Mouse (Mus musculus) frontal cortex, adult (tissue): Measurements from ENCODE around the gene Usp5.

Experiments used
- ATAC-seq: cut with Nextera tagmentation; 2 replicates; pipeline ENCODE4 v1.9.2; 2017; ENCODE audit warnings: mild to moderate bottlenecking, moderate library complexity, mixed read lengths; ENCODE audit not compliant: low TSS enrichment

Usp5 gene

DNA sequence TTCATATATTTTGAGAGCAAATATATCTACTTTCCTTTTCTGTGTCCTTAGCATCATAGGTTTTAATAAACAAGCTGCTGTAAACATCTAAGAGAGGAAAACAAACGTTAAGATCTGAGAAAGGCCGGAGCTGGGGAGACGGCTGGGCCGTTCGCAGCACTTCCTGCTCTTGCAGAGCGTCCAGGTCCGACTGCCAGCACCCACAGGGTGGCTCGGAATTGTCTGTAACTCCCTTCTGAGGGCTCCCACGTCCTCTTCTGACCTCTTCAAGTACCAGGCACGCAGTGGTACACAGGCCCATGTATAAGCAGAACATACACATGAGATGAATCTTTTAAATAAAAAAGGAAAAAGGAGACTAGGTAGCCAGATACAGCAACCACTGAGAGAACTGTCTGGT, 41.6 kb downstream of the Usp5 start:
- no peak for ATAC-seq

- ATAC-seq, result peak; percentile 80
Observed at GRCm38 (mm10) chr6:124786756-124787420, 42.4 kb downstream of the Usp5 start.

DNA sequence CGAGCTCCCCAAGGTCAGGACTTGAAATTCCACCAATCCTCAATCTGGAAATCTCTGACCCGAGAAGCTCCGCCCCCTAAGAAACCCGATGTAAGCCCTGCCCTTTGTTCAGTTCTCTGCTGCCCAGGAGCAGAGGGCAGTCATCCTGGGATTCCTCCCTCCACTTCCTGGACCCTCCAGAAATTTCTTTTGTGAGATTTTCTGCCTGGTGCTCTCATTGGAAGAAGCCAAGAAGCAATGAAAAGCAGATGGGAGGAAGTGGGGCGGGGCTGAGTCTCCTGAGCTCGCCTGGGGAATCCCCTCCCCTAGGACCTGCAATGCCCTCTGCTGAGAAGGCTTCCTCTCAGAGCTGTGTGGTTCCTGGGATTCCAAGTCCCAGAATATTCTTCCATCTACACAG, 46.8 kb downstream of the Usp5 start:
- no peak for ATAC-seq

GRCm38 (mm10) chr6:124780917-124781316, 48.4 kb downstream of the Usp5 start:
- ATAC-seq, result peak; percentile 80

GRCm38 (mm10) chr6:124779984-124780416, 49.3 kb downstream of the Usp5 start:
- no peak for ATAC-seq

DNA sequence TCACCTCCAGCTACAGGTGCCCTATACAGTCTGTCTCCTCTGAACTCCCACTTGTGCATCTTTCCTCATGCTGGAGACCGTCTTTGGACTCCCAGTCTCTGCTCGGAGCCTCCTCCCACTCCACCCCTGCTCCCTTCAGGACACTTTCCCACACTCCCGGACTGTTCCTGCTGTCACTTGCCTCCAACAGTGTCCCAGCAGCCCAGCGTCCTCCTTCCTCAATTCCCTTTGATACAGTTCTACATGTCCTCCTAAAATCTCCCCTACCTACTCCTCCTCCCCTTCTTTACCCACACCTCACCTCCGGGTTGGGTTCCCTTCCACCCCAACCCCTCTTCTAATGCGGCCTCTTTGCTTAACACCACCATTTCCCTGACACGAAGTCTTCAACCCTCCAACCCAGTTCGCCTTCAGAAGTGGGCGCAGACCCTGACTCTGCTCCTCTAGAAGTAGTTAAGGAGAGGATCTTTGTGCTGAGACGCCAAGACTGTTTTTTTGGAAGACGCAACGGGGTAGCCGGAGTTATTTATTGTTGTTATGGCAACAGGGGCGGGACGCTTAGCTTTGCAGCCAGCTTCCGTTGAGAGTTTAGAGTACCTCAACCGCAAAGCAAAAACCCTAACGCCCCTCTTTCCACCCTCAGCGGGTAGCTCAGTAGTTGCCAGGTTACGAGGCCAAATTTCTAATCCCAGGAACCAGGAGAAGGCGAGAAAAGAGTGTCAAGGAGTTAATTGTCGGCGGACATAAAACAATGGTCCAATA, 49.9 kb downstream of the Usp5 start, which contains the start of gene Lrrc23:
TSS of gene Lrrc23 (minus strand) at position 506 of the 762 bp plus-strand sequence.
- peak; percentile 45 for ATAC-seq

DNA sequence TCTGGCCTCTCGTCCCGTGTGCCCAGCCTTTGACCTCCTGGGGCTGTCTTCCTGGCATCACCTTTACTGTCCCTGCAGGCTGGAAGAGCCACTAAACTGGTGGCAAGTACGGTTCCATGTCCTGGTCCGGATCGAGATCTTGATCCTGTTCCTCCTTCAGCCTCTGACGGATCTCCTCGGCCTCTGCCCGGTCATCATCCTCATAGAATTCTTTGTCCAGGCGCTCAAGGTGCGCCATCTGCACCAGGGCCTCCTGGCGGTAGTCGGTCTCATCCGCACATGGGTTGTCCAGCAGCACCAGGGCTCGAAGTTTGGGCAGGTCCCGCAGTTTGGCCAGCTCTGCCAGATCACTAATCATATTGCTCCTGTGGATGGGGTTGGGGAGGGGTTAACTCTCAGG, 58.8 kb downstream of the Usp5 start:
- ATAC-seq, result no peak

DNA sequence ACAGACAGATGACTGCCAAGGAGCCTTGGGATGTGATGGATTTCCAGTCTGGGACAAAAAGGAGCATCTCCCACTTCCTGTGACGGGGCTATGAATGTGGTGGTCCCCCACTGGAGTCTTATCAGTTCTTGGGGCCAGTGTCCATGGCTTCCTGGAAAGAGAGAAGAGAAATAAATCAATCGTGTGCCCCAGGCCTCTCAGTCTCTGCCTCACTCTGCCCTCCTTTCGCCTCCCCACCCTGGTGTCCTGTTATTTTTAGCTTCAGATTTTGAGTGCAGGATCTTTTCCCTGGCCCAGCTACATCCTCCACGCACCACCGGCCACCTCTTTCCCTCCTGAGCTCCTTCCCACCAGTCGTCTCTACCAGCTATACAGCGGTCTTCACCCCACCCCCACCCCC, 59.3 kb downstream of the Usp5 start:
- no peak for ATAC-seq

- ATAC-seq, result peak; percentile 68
Observed at GRCm38 (mm10) chr6:124769101-124769765, 60.1 kb downstream of the Usp5 start, which contains the start of gene Eno2. Gene Eno2 (minus strand): TSS chr6:124769673.

- peak; percentile 24; the same call in 1 of the 2 replicates for ATAC-seq
Observed at GRCm38 (mm10) chr6:124768704-124769044, 60.6 kb downstream of the Usp5 start.

GRCm38 (mm10) chr6:124767920-124768703, 61.2 kb downstream of the Usp5 start:
- peak; percentile 53 for ATAC-seq

GRCm38 (mm10) chr6:124767536-124767919, 61.8 kb downstream of the Usp5 start:
- no peak for ATAC-seq

- no peak for ATAC-seq
Observed at GRCm38 (mm10) chr6:124765951-124766350, 63.3 kb downstream of the Usp5 start.
